Mouse (Mus musculus) urinary bladder, postnatal 10 days (tissue): ENCODE results near the gene Ehf.

ENCODE experiments used
- DNase-seq: peaks from one replicate; pipeline ENCODE4 v3.0.0; 2022; ENCODE audit warnings: low spot score

The Ehf gene

DNA sequence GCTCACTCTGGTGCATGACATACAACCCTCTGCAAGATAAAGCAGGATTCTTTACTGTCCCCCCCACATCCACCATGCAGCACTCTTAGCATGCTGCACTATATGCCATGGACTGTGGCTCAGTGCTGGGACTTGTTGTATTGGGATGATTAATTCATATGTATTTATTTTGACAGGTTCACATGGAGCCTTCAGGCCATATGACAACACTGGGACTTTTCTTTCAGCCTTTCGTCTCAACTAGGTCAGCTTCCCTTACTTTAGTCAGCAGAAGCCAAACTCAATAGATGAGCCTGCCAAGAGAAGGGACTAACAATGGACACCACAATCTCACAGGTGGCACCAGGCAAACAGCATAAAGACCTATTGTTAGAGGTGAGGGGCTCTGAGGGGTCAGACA, 89.5 kb downstream of the Ehf start:
- no peak for DNase-seq
